Mouse (Mus musculus) ovary, postnatal 14 days (tissue): Measurements from ENCODE around the gene Cald1.

Experiments used
- DNase-seq: peaks from one replicate; pipeline ENCODE4 v3.0.0; 2022; ENCODE audit warnings: low spot score

The Cald1 gene

DNA sequence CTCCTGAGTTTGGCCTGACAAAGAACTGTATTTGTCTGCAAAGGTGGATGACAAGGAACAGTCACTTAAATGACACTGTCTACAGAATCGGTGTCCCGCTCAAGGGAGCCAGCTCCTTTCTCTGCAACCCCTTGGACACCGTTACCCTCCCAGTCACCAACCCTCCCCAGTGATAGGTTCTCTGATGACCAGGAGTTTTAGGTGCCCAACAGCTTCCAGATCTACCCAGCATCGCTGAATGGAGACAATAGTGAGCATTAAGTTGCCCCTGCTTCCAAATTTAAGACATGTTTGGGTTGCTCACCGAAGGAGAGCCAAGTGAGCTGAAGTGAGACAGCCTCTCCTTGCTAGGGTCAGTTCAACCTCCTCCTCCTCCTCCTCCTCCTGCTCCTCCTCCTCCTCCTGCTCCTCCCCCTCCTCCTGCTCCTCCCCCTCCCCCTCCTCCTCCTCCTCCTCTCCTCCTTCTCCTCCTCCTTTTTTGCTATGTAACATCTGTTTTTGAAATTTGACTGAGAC, 70.5 kb downstream of the Cald1 start:
- no peak for DNase-seq

DNA sequence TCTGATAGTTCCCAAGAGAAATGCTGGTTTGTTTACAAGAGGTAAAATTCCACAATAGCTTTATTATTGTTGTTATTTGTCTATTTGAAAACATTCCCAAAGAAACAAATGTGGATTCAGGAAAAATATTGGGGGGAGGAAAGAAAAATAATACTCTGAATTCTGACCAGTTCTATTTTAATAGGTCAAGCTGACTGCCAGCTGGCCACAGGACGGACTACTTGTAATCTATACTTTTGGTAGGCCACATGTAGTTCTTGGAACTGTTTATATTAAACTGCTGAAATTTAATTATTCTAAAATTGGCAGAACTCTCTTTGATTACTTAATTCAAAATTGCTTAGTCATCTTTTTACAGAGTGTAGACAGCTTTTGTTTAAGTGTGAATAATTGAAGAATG, 73.1 kb downstream of the Cald1 start:
- DNase-seq = no peak

- no peak for DNase-seq
Measured at GRCm38 (mm10) chr6:34674416-34674815, 76.1 kb downstream of the Cald1 start.

DNA sequence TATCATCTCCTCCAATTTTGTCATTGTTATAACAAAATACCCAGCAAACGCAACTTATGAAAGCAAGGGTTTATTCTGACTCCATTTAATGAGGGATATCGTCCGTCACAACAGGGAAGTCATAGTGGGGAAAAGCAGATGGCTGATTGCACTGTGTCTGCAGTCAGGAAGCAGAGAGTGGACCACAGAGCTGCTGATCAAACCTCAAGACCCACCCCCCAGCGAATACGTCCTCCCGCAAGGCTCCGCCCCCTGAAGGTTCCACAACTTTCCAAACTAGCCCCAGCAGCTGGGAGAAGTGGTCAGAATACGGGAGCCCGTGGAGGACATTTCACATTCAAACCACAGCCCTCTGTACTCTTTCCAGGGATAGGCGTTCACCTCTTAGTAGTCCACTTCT, 76.6 kb downstream of the Cald1 start:
- DNase-seq = no peak

- DNase-seq = no peak
Measured at GRCm38 (mm10) chr6:34682126-34682525, 83.8 kb downstream of the Cald1 start.

GRCm38 (mm10) chr6:34684886-34685285, 86.6 kb downstream of the Cald1 start:
- peak; percentile 7 for DNase-seq

DNA sequence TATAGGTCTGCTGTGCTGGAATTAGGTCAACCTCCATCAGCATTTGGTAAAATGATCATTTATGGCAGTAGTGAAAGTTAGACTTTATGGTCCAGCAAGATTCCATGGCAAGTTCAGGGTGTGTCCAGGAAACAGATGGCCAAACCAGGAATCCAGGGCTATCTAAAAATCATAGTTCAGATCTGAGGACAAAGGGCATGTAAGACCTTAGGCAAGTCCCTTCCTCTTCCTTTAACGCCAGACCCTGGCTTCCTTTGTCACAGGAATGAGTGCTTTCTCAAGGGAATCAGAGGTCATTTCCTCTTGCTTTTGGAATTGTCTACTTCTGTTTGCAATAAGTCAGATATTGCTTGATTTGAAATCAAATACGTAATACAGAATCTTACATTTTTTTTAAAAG, 90.7 kb downstream of the Cald1 start:
- no peak for DNase-seq

- DNase-seq = no peak
Measured at GRCm38 (mm10) chr6:34691416-34691815, 93.1 kb downstream of the Cald1 start.

GRCm38 (mm10) chr6:34694096-34694495, 95.8 kb downstream of the Cald1 start:
- DNase-seq = no peak

DNA sequence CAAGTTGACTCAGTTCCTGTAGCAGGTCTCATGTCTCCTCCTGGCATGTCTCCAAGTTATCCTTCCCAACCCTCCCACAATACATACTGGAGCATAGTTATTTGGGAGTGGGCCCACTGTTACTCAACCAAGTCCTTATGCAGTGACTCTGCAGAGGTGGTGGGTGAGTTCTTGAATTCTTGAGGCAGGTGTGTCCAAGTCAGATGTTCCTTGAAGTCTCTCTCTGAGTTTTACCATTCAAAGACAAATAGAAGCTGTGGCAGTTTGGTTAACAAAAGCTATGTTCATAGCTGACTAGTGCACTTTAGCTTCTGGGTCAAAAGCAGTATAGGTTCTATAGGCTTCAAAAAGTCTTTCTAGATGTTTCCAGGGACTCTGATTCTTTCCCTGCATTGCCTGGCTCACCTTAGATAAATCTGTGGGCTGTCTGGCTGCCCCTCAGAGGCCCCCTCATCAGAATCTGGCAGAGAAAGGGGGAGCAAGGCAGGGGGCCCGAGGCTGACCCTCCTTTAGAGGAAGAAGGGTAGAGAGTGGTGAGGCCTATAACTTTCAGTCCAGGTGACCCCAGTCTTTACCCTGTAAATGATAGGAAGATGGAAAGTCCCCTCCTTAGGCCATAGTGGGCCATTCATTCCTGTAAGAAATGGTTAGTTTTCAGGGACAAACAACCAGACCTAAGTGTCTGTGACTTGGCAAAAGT, 105.3 kb downstream of the Cald1 start:
- no peak for DNase-seq

GRCm38 (mm10) chr6:34707521-34707920, 109.2 kb downstream of the Cald1 start:
- DNase-seq = no peak

GRCm38 (mm10) chr6:34708650-34709265, 110.5 kb downstream of the Cald1 start:
- no peak for DNase-seq

DNA sequence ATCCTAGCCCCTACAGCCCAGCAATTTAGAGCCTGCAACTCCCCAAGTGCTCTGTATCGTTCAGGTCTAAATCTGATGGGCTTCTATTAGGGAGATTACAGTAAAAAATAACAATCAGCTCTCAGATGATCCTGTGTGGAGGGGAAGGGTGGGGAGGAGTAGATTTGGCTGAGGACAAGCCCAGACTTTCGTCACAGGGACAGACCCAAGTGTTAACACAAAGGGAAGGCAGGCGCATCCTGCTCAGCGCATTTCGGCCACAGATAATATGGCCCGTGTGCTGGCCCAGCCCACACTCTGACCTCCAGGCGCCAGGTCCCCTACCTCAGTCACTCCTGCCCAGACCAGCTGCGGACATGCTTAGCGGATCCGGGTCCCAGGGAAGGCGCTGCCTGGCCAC, 111.0 kb downstream of the Cald1 start:
- no peak for DNase-seq

GRCm38 (mm10) chr6:34709946-34710682, 111.8 kb downstream of the Cald1 start:
- no peak for DNase-seq

DNA sequence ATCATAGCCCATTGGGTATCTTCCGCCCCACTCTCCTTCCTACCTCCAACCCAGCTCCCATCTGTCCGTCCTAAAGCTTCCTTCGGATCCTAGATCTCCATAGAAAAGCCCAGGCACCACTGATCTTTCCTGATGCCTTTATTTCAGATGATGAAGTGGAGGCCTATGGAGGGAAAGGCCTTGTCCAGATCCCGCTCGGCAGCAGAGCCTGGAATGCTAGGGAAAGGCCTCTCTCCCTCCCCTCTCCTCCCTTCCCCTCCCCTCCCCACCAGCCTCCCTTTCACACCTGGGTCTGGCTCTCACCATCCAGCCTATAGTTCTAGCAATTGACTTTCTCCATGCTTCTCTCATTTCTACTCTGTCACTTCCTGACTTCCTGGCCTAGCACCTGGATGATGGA, 112.5 kb downstream of the Cald1 start:
- no peak for DNase-seq

- DNase-seq = no peak
Measured at GRCm38 (mm10) chr6:34711620-34712019, 113.3 kb downstream of the Cald1 start.

DNA sequence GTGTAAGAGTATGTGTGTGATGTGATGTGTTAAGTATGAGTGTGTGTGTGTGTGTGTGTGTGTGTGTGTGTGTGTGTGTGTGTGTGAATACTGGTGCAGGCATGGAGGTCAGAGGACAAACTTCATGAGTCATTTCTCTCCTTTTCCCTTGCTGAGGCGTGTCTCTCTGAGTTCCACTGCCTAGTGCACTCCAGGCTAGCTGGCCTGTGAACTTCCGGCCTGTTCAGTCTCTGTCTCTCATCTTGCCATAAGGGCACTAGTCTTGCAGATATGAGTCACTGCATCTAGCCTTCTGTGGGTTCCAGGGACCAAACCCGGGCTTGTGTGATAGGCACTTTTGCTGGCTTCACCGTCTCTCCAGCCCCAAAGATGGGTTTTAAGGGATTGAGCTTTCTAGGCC, 114.9 kb downstream of the Cald1 start:
- DNase-seq = no peak

DNA sequence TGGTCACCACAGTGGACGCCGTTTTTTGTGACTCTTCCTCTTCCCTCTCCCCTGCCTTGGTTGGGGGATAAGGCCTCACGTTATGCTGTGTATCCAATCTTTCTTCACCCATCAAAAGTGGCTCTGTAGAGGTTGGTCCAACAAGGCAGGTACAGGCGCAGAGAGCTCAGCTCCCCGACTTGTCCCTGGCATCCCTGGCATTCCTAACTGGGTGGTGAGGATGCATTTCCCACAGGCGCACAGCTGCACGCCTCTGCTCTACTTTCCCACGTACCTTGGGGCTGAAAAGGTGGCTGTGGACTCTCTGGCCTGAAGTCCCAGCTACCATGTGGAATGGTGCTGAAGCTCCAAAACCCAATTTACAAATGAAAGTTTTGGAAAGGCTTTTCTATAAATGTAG, 115.5 kb downstream of the Cald1 start:
- DNase-seq = no peak

GRCm38 (mm10) chr6:34714612-34715011, 116.3 kb downstream of the Cald1 start:
- no peak for DNase-seq

DNA sequence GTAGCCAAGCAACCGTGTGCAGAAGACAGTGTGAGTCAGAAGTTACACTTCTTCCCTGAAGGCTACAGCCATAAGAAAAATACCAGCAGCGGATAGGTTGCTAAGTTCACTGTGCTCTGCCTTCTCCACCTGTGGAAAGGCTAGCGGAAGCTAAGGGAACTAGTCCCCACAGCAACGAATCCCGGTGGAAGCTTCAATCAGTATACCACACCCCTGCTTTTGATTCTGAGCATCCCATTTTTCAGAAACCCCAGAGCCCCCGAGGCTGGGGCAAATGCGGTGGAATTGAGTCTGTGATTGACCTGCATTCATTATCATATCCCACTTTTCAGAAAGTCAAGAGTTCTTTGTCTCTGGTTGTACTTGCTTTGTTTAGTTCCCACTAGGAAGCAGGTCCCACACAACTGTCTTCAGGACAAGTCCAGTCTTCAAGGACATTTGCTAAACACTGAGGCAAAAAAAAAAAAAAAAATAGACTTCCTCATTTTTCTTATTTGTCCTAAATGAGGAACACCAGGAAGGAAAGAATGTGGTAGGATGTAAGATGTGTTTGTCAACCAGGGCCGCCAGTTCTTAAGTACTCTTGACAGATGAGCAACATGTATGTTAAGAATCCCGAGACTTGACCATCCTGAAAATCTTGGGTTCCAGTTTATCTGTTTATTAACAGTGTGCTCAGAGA, 118.0 kb downstream of the Cald1 start:
- DNase-seq = no peak

DNA sequence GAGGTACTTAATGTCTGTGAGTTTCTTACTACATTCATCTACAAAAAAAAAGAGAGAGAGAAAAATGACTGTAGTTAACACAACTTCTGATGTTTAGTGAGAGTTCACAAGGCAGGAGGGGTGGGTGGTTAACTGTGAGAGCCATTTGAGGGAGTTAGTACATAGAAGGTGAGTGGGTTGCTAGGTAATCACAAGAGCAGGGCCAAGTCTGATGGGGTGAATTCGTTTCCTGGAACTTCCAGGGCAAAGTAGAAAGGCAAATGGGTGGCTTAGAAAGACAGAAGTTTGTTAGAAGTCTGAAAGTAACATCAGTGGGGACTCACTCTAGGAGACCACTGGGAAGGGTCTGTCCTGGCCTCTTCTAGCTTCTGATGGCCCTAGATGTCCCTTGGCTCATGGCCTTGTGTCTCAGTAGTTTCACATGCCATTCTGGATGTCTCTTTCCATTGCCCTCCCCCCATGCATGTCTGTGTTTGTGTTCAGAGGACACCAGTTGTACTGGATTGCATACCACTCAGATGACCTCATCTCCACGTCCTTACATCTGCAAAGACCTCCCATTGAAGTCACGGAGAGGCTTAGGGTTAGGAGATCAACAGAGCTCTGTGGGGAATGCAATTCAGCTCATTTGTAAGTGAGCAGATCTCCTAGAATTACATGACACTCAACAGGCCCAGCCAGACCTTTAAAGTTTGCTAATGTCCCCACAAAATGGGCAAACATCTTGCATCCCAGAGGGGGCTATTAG, 118.8 kb downstream of the Cald1 start:
- DNase-seq = no peak

DNA sequence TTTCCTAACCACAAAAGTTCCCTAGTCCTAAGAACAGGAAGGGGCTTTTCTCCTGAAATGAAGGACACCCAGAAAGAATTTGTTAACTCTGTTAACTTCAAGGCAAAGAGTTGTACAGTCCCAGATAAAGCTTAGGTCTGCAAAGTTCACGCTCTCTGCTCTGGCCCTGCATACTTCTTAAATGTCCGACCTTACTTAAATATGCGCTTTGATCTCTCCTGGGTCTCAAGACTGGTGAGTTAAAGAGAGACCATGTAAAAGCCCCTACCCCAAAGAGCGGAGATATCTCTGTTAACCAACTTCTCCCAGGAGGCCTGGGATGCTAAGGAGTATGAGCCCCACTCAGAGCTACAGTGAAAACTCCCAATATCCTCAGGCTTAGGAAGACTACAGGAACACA, 119.4 kb downstream of the Cald1 start:
- DNase-seq = no peak
